Mouse (Mus musculus): ENCODE results near the gene Cps1.

GRCm38 (mm10) chr1:67092473-67092872 lies 30.4 kb upstream of the Cps1 start:
- TF ChIP-seq CTCF (IDR thresholded peaks at IDR 0.05; ENCODE audit: low read depth, low read length): no peak
- TF ChIP-seq POLR2A (IDR thresholded peaks at IDR 0.05; ENCODE audit: insufficient read depth, low read length): no peak
- TF ChIP-seq EP300 (IDR thresholded peaks at IDR 0.05; ENCODE audit: insufficient read depth, low read depth, low read length): no peak

Data from ES-Bruce4 (cell line).